Mouse (Mus musculus) limb, embryonic 12.5 days (tissue): ENCODE measurements around the gene Cmtm7. TPM values are rescaled to one million over a fixed set of nuclear protein-coding genes. Genes with fewer than 3 reads are reported as not detected.

Source experiments
- ATAC-seq: fragments of 200-750 bp; cut with Nextera tagmentation; 2 replicates; pipeline ENCODE4 v1.8.0; 2017; ENCODE audit warnings: low read depth, moderate TSS enrichment; ENCODE audit not compliant: insufficient number of reproducible peaks, insufficient read depth, low FRiP score, low TSS enrichment
- H3K27ac ChIP-seq: fragments of 300-500 bp; sonication (generic); 2 replicates; pipeline ENCODE4 v1.5.1; 2016; ENCODE audit warnings: mild to moderate bottlenecking, moderate library complexity
- H3K27me3 ChIP-seq: fragments of 300-500 bp; sonication (generic); 2 replicates; pipeline ENCODE4 v1.6.1; 2016; ENCODE audit warnings: mild to moderate bottlenecking, moderate library complexity
- H3K36me3 ChIP-seq: fragments of 300-500 bp; sonication (generic); 2 replicates; pipeline ENCODE4 v1.6.1; 2016; ENCODE audit warnings: mild to moderate bottlenecking, moderate library complexity
- H3K4me1 ChIP-seq: fragments of 300-500 bp; sonication (generic); replicated peaks from 2 replicates; pipeline ENCODE4 v1.6.1; 2016
- H3K4me2 ChIP-seq: fragments of 300-500 bp; sonication (generic); 2 replicates; pipeline ENCODE4 v1.6.1; 2016; ENCODE audit warnings: mild to moderate bottlenecking, moderate library complexity
- H3K4me3 ChIP-seq: fragments of 300-500 bp; sonication (generic); replicated peaks from 2 replicates; pipeline ENCODE4 v1.5.1; 2016; ENCODE audit warnings: mild to moderate bottlenecking
- H3K9ac ChIP-seq: fragments of 300-500 bp; sonication (generic); replicated peaks from 2 replicates; pipeline ENCODE4 v1.6.1; 2016; ENCODE audit warnings: mild to moderate bottlenecking, moderate library complexity
- H3K9me3 ChIP-seq: fragments of 300-500 bp; sonication (generic); 2 replicates; pipeline ENCODE4 v1.6.1; 2016; ENCODE audit warnings: mild to moderate bottlenecking, moderate library complexity
- WGBS: fragments of 180-500 bp; shearing (Covaris S2); methylation state at CpG from one replicate; pipeline ENCODE4 v1.1.7; 2016; 5-methylcytosine and 5-hydroxymethylcytosine counted together
- polyA plus RNA-seq: library from polyadenylated mRNA; unstranded; fragments of >200 nt; fragmentation: Nextera tagmentation; extraction: Ambion mirVana; gene quantifications from 2 replicates; pipeline ENCODE4 v1.2.1, GENCODE M21; 2016

Gene Cmtm7
- 78.6 and 80.9 TPM in 2 replicates for polyA plus RNA-seq

DNA sequence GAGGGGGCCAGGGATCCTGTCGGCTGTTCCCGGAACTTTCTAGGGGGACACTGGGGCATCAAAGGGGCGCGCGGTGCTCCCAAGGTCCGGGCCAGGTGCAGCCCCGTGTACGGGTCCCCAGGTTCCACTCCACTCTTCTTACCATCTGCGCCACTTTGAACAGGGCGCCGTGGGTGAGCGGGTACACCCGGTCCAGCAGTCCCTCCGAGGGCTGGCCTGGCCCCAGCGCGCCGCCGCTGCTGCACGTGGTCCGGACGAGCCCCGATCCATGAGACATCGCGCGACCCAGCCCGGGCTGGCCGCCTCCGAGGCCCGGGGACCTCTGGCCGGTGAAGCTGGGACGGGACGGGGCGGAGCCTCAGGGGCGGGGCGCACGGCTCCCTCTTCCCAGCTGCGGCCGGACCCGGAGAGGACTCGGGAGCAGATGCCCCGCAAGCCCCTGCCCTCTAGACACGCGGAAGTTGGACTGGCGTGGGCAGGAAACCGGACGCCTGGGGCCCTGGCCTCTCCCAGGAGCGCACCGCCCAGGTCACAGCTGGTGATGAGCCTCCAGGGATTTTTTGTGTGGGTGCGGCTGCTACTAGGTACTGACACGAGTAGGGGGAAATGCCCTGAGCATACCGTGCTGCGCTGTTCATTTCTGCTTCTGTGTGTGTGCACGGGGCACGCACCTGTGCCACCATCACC lies at the start of gene Cmtm7:
TSS of gene Cmtm7 (minus strand) at position 331 of the 687 bp plus-strand sequence.
- H3K4me2 ChIP-seq, result peak within 1 kb of the TSS; percentile 89
- no peaks in the 10 kb centered on the region for H3K9me3 ChIP-seq
- H3K4me1 ChIP-seq, result peaks cover 18% of the 10 kb centered on the region
- no peaks in the 10 kb centered on the region for H3K36me3 ChIP-seq
- ATAC-seq, result peak; percentile 72
- H3K9ac ChIP-seq, result peak within 1 kb of the TSS; percentile 87
- peak within 1 kb of the TSS; percentile 69 for H3K4me3 ChIP-seq
- H3K27me3 ChIP-seq, result no peaks in the 10 kb centered on the region
- WGBS, result under 1% methylated on average over 54 of the region's 54 CpGs
- peak within 1 kb of the TSS; percentile 85 for H3K27ac ChIP-seq

DNA sequence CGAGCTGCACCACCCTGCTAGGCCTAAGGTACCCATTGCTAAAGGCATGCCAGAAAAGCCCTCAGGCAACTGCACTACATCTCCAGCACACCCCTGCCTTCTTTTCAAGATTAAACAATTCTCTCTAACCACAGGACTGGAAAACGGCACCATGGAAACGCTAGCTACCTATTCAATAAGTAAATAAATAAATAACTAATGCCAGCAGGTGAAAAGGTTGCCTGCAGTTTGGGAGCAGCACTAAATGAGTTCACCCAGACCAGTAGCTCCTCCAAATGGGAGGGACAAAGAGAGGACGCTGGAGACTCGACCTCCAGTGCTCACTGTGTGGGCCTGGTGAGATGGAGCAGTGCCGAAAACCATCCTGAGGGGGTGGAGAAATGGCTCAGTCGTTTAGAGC lies 48.7 kb upstream of the Cmtm7 start:
- H3K27ac ChIP-seq, result no peak overlapping the region
- H3K4me1 ChIP-seq, result peaks cover 6% of the 10 kb centered on the region; the same call in 1 of the 2 replicates
- no peak for ATAC-seq
- H3K9ac ChIP-seq, result no peak overlapping the region
- no peak overlapping the region for H3K4me2 ChIP-seq
- H3K4me3 ChIP-seq, result no peak overlapping the region
- WGBS, result 55% methylated on average over 7 of the region's 7 CpGs
- H3K27me3 ChIP-seq, result no peaks in the 10 kb centered on the region
- no peaks in the 10 kb centered on the region for H3K36me3 ChIP-seq
- H3K9me3 ChIP-seq, result no peaks in the 10 kb centered on the region

DNA sequence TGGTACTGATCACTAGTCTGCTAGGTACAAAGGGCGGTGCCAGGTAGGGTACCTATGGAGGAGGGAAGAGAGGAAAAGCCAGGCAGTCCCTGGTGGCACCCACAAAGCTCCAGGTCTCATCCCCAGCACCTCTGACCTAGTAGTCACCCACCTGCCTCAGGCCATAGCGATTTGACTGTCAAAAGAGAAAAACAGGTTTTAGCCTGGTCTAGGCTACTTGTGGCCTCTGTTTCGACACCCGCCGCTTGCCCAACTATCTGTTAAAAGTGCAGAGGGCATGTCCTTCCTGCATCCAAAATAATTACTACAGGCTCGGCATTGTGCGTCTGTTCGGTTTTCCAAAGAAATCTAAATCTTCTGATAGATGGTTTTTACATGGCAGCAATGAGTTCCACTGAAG lies 48.0 kb upstream of the Cmtm7 start:
- 84% methylated on average over 8 of the region's 8 CpGs for WGBS
- Histone ChIP-seq H3K9ac (no peak overlapping the region), H3K27ac (no peak overlapping the region), H3K4me2 (no peak overlapping the region), H3K36me3 (no peaks in the 10 kb centered on the region), H3K9me3 (no peaks in the 10 kb centered on the region), H3K4me1 (peaks cover 6% of the 10 kb centered on the region; the same call in 1 of the 2 replicates), H3K27me3 (no peaks in the 10 kb centered on the region), H3K4me3 (no peak overlapping the region)
- ATAC-seq, result no peak

DNA sequence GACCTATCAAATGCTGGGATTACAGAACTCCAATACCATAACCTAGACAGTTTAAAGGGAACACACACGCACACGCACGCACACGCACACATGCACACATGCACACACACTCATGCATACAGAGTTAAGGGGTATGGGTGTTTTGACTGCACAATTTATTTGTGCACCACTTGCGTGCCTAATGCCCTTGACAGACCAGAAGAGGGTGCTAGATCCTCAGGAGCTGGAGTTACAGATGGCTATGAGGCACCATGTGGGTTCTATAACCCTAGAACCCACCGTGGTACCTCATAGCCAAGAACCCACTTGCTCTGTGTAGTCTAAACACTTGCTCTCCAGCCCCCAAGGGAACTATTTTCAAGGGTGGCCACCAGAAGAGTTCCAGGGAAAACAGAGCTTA lies 46.7 kb upstream of the Cmtm7 start:
- Histone ChIP-seq H3K27me3 (no peaks in the 10 kb centered on the region), H3K4me3 (no peak overlapping the region), H3K27ac (no peak overlapping the region), H3K9me3 (no peaks in the 10 kb centered on the region), H3K36me3 (no peaks in the 10 kb centered on the region), H3K4me1 (peaks cover 6% of the 10 kb centered on the region; the same call in 1 of the 2 replicates), H3K9ac (no peak overlapping the region), H3K4me2 (no peak overlapping the region)
- WGBS, result 95% methylated on average over 6 of the region's 6 CpGs
- no peak for ATAC-seq

DNA sequence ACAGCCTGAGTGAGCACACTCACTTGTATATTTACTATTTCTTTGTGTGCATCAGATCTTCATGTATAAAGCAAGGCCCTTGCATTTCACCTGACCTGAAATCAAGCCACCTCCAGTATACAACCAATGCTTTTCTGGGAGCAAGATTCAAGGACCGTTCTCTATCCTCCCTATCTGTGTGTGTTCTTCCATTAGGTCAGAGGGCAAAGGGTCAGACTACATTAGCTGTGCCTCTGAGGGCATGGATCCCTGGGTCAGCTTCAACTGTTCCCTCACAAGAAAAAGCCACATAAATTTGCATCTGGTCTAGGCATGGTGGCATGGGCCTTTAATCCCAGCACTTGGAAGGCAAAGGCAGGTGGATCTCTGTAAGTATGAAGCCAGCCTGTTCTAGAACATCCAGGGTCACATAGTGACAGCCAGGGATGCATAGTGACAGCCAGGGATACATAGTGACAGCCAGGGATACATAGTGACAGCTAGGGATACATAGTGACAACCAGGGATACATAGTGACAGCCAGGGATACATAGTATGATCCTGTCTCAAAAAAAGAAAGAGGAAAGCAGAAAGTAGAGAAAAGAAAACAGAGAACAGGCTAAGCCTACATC lies 45.7 kb upstream of the Cmtm7 start:
- no peak for ATAC-seq
- H3K9ac ChIP-seq, result no peak overlapping the region

DNA sequence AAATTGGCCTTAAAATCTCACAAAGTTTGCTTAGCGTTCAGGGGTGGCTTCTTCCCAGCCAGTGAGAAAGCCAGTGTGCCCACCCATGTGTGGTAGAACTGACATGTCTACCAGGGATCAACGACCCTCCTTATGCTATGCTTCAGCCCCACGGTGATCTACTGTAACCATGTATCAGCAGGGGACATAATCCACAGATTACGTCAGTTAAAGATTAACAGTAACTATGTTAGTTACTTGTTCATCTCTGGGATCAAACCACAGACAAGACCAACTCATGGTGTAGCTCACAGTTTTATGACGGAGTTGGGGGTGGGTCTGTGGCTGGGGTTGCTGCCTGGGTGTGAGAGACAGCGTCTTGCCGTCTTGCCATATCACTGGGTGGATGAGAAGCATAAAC lies 42.5 kb upstream of the Cmtm7 start:
- Histone ChIP-seq H3K4me1 (no peaks in the 10 kb centered on the region), H3K4me3 (no peak overlapping the region), H3K9ac (no peak overlapping the region), H3K36me3 (no peaks in the 10 kb centered on the region), H3K9me3 (no peaks in the 10 kb centered on the region), H3K27me3 (no peaks in the 10 kb centered on the region), H3K4me2 (no peak overlapping the region), H3K27ac (no peak overlapping the region)
- WGBS, result 94% methylated on average over 7 of the region's 7 CpGs
- ATAC-seq, result no peak

More for the DNA sequence above, 45.7 kb upstream of the Cmtm7 start:
- WGBS, result 61% methylated on average over 1 of the region's 1 CpGs
- no peak overlapping the region for H3K4me3 ChIP-seq
- H3K27ac ChIP-seq, result no peak overlapping the region
- no peaks in the 10 kb centered on the region for H3K27me3 ChIP-seq
- no peaks in the 10 kb centered on the region for H3K36me3 ChIP-seq
- no peak overlapping the region for H3K4me2 ChIP-seq
- H3K9me3 ChIP-seq, result no peaks in the 10 kb centered on the region
- peaks cover 6% of the 10 kb centered on the region; the same call in 1 of the 2 replicates for H3K4me1 ChIP-seq

DNA sequence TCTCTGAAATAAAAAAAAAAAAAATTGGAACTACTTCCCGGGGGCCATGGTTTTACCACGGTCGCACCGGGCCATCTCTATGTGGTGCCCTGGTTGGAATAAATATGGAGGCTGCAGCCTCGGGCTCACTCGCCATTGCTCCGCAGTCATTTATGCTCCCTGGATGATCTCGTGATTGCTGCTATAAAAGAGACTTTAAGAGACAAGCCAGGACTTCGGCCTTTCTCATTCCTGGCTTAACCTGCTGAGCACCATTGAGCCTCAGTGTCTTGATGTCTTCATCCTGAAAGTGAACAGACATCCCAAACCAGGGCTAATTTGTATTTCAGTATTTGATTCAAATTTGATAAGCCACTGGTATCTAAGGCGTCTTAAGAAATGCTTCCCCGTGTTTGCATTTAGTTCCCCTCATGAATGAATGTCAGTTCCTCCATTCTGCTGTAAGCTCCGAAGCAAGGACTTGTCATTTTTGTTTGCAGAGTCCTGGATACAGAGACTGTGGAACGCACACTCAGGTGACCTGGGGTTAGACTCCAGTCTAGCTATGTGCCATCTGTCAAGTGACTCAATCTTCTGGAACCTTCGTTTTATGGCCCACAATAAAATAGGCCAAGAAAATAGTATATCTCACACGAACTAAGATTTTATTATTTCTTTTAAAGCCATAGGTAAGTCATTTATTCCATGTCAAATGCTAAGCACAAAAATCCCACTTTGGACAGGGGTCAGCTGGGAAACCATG lies 40.1 kb upstream of the Cmtm7 start:
- no peak overlapping the region for H3K4me2 ChIP-seq

DNA sequence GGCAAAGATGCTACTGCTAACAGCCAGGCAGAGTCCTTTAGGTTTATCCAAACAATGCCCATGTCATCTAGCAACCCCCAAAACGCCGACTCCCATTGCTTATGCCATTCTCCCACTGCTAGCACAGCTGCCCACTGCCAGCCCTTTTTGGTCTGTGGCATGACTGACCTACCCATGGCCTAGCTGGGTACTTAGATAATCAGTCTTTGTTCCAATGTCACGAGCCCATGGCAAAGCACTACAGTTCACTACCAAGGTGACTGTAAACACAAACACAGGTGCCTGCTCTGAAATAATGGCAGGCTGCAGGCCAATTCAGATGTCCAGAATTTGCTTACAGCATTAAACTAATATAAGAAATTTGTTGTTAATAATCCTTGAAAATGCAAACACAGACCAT lies 37.3 kb upstream of the Cmtm7 start:
- Histone ChIP-seq H3K4me1 (no peaks in the 10 kb centered on the region), H3K27ac (no peak overlapping the region), H3K36me3 (no peaks in the 10 kb centered on the region), H3K9me3 (no peaks in the 10 kb centered on the region), H3K4me2 (no peak overlapping the region), H3K27me3 (no peaks in the 10 kb centered on the region), H3K4me3 (no peak overlapping the region), H3K9ac (no peak overlapping the region)
- no peak for ATAC-seq
- 84% methylated on average over 3 of the region's 3 CpGs for WGBS

More for the DNA sequence above, 40.1 kb upstream of the Cmtm7 start:
- Histone ChIP-seq H3K4me1 (no peaks in the 10 kb centered on the region), H3K27ac (no peak overlapping the region), H3K36me3 (no peaks in the 10 kb centered on the region), H3K27me3 (no peaks in the 10 kb centered on the region), H3K4me3 (no peak overlapping the region), H3K9ac (no peak overlapping the region), H3K9me3 (no peaks in the 10 kb centered on the region)
- 72% methylated on average over 15 of the region's 15 CpGs for WGBS
- no peak for ATAC-seq

DNA sequence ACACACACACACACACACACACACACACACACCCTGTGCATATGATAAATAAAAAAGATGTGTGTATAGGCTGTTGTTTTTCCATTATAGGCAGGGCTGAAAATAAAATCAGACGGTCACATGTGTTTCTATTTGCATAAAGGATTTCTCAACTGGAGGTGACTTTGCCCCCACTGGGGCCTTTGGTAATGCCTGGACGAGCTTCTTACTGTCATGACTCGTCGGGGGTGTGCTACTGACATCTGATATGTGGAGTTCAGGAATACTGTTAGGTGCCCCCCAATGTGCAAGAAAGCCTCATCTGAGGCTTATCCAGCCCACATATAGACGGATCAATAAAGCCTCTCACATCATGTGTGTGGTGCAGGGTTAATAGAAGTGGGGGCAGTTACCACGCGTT lies 35.4 kb upstream of the Cmtm7 start:
- H3K4me2 ChIP-seq, result no peak overlapping the region
- 88% methylated on average over 7 of the region's 7 CpGs for WGBS
- H3K27ac ChIP-seq, result no peak overlapping the region
- no peaks in the 10 kb centered on the region for H3K9me3 ChIP-seq
- H3K36me3 ChIP-seq, result no peaks in the 10 kb centered on the region
- no peaks in the 10 kb centered on the region for H3K4me1 ChIP-seq
- no peak overlapping the region for H3K9ac ChIP-seq
- no peak for ATAC-seq
- H3K4me3 ChIP-seq, result no peak overlapping the region
- no peaks in the 10 kb centered on the region for H3K27me3 ChIP-seq

DNA sequence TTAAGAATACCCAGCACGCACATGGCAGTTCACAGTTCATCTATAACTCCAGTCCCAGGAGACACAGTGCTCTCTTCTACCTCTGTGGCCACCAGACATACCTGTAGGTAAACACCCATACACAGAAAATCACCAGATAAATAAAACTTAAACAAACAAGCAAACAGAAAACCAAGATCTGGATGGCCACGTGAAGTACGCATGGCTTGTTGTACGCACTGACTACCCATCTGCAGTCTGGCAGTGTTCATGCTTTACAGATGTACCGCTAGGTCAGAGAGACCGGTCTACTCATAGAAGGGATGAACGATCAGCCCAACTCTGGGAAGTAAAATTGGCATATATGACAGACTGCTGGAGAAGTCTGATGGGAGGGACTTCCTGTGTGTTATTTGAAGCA lies 34.5 kb upstream of the Cmtm7 start:
- WGBS, result 95% methylated on average over 7 of the region's 7 CpGs
- Histone ChIP-seq H3K4me2 (no peak overlapping the region), H3K4me3 (no peak overlapping the region), H3K9me3 (no peaks in the 10 kb centered on the region), H3K27ac (no peak overlapping the region), H3K9ac (no peak overlapping the region), H3K36me3 (no peaks in the 10 kb centered on the region), H3K27me3 (no peaks in the 10 kb centered on the region), H3K4me1 (no peaks in the 10 kb centered on the region)
- no peak for ATAC-seq

DNA sequence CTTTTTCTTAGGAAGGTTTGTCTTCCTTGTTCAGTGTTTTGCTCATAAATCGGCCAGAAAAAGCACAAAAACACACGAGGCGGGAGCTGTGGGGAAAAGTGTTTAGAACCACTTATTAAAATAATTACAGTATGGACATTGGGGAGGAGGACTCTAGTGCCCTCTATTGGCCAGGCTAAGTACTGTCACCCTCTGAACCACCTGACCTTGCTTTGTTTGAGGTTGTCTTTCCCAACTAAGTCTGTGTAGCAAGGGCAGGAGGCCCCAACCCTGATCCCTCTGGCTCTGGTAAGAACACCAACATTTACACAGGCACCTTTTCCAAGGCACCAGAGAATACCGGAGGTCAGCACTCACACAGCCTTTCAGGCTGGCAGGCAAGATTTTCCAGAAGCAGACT lies 33.7 kb upstream of the Cmtm7 start:
- no peak overlapping the region for H3K4me2 ChIP-seq
- no peaks in the 10 kb centered on the region for H3K27me3 ChIP-seq
- no peaks in the 10 kb centered on the region for H3K9me3 ChIP-seq
- no peak overlapping the region for H3K9ac ChIP-seq
- H3K4me1 ChIP-seq, result no peaks in the 10 kb centered on the region
- H3K4me3 ChIP-seq, result no peak overlapping the region
- H3K27ac ChIP-seq, result no peak overlapping the region
- 75% methylated on average over 4 of the region's 4 CpGs for WGBS
- no peak for ATAC-seq
- H3K36me3 ChIP-seq, result no peaks in the 10 kb centered on the region
